Mouse (Mus musculus) adrenal gland, adult (tissue): Measurements from ENCODE around the gene Klhdc8a.

ENCODE experiments used
- DNase-seq, 2 experiments: peaks; one replicate each; pipeline ENCODE4 v3.0.0; 2022 to 2023; ENCODE audit warnings: low spot score in 1 of 2; ENCODE audit not compliant: inconsistent age in 2 of 2

Klhdc8a gene

DNA sequence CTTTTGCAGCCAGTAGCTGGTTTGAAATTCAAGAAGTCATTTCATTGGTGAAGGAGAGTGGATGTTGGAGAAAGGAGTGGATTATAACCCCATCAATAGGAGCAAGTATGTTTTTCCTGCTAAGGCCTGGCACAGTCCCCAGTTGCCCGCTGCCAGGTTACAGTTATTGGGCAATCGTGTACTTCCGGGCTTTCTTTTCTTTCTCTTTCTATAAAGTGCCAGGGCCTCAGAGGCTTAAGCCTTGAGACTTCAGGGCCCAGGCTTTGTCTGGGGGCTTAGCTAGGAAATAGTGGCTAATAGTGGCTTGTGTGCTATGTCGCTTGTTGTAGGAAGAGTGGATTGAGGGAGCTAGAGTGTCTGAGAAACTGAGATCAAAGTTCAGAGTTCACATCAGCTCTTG, 19.0 kb downstream of the Klhdc8a start:
- peak in 1 of 2 experiments; percentile 81 for DNase-seq

DNA sequence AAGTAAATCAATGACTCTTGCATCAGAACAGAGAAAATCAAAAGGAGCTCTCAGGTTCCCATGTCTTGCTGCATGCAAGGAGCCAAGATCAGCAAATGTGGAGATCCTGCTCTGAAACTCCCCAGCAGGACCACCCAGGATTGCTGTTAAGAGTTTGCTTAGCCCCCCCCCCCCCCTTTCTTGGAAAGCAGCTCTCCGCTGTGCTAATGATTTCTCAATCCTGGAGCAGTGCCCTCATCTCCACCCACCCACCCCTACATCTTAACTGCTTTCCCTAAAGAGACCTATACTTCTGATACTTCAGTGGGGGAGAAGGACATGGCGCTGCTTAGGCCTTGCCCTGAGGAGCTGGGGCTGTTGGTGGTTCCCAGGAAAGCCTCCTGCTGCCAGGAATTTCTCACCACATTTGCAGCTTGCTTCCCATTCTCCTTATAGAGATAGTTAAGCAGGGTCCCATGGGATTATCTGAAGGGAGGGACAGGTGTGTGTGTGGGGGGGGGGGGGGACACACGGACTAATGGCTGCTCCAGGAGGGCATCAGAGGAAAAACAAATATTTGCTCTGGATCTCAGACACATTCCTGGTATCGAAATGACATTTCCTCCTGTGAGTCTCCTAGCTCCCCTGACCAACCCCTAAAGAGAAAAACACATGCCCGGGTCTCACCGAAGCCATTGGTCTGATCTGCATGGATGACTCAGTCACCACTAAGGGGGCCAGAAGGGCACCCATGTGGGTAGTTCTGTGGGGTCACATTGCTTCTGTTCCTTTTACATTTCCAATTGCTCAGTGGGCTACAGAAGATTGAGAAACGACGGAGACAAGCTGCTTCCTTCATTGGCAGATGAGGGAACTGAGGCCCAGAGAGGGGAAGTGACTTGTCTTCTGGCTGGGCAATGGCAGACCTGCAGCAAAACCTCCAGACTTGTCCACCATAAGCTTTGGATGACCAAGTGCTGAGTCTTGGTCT, 19.8 kb downstream of the Klhdc8a start:
- peak in 1 of 2 experiments; percentile 50 for DNase-seq

DNA sequence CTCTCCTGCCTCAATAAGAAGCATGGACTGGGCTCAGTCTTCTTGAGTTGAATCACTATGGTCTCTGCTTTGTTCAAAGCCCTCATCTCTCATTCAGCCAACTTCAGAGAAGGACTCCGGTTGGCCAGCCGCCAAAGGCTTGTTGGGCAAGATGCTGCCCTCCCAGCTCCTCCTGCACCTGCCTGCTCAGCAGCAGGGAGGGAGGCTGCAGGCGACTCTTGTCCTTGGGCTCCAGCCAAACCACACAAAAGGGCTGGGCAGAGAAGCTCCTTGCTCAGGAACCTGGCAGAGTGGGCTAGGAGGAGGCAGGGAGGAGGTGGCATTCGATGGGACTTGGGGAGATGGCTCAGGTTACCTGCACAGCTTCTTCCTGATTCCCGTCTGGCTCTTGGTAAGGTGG, 20.8 kb downstream of the Klhdc8a start:
- DNase-seq: peak; percentile 81 to 88

DNA sequence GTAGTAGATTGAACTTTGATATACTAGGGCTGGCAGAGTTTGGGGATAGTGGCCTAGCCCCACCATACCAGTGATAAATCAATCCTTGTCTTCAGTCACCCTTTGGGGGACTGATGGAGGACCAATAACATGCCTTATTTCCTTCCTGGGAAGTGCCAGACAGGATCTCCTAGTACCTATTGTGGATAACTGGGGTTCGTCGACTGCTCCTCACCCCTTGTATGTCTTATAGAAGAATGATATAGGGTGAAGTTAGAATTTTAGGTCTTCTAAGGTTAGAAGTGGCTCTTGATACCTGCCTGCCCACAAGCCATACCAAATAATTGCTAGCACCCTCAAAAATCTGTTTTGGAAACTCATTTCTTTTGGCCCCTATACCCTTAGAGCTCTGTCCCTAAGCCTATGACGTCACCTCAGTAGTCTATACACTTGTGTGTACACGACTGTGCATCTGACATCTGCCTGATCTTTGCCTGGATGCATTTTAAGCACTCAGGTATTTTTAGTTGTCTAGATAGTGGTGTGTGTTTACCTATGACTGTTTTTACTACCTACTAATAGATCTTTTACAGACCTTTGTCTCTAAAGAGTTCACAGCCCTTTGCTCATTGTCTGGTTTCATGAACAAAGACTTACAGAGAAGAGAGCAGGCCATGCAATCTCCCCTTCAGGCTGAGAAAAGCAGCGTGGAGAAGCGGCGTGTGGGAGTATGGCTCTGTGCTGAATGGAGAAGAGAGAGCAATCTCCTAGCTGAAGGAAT, 23.6 kb downstream of the Klhdc8a start:
- no peak for DNase-seq

DNA sequence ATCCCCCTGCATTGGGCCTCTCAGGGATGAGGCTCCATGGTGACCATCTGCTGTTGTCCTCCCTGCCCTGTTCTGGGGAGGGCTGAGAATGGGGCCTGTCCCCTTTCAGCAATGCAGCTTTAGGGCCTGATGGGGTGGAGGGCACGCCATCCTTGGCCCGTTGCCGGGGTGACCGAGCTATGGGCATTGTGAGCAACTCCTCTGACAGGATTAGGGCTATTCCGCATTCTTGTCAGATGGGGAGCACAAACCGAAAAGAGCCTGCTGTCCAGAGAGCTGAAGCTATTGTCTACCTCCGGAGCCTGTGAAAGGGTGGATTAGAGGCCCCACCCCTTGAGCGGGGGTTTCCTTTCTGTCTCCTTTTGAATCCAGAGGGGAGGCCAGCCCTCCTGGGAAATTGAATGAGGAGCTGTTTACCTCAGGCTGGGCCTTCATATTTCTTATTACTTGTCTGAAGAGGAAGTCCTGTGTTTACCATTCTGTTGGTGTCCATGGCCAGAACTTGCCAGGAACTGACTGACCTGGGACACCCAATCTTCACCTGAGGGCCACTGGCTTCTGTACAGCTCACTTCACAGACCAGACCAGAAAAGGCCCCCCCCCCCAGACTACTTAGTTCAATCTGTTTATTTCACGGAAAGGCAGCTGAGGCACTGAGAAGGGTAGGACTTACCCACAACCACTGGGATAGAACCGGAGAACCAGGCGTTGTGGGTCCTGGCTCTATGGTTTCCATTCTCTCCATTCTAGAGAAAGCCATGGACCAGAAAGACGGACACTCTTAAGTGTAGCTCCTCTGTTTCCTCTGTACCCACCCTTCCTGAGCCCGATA, 24.5 kb downstream of the Klhdc8a start:
- peak; percentile 32 to 56 for DNase-seq

DNA sequence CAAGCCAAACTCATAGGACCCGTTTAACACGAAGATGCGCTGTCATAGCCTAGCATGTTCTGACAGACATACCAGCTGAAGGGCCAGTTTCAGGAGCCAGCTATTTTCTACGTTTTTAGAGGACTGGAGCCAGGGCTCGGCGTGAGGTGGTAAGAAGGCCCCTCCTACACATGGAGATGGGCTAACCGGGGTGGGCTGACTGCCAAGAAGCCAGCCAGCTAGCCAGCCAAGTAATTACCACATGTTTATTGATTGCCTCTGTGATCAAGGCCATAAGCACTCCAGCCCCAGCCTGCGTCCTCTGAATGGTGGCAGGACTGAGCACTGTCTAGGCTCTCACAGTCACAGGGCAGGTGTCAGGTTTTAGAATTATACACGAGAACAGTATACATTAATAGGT, 28.4 kb downstream of the Klhdc8a start:
- DNase-seq: peak in 1 of 2 experiments; percentile 68

DNA sequence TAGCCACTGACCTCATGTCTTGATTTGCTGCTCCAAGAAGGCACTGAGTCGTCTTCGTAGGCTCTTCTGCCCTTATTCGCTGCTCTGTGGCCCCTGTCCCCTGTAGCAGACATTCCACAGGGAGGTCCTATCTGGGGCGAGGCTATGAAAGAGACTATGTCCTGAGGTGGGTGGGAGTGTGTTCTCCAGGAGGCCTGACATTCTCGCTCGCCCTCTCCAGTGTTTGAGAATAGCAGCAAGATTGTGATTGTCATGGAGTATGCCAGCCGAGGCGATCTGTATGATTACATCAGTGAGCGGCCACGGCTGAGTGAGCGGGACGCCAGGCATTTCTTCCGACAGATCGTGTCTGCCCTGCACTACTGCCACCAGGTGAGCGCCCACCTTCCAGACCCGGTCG, 29.1 kb downstream of the Klhdc8a start:
- DNase-seq: no peak

DNA sequence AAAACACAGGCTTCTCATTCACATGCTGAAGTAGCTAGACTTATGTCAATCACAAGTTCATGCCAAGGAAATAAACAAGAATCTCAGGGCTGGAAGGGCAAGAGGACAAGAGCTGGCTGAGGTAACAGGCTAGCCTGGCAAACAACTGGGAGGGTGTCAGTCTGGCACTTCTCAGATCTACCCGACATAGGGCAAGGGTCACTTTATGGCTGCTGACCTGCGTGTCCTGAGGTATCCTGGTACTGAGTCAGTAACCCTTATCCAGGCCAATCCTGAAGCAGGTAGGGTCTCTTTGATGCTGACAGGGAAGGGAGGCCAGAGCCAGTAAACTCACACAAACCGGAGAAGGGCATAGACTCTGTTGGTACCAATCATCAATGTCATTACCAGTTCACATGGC, 30.1 kb downstream of the Klhdc8a start:
- no peak for DNase-seq

DNA sequence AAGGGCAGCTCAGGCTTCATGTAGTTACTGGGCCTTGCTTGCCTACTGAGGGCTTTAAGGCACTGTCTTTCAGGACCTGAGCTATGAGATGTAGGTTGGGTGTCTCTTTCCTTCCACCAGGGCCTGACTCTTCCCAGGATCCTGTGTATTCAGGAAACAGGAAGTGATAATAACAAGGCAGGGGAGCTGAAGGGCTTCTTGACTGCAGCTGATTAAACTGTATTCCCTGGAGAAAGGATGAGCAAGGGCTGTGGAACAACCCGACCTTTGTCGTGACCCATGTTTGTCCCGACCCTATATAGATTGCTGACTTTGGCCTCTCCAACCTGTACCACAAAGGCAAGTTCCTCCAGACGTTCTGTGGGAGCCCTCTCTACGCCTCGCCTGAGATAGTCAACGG, 31.2 kb downstream of the Klhdc8a start:
- peak in 1 of 2 experiments; percentile 37 for DNase-seq

DNA sequence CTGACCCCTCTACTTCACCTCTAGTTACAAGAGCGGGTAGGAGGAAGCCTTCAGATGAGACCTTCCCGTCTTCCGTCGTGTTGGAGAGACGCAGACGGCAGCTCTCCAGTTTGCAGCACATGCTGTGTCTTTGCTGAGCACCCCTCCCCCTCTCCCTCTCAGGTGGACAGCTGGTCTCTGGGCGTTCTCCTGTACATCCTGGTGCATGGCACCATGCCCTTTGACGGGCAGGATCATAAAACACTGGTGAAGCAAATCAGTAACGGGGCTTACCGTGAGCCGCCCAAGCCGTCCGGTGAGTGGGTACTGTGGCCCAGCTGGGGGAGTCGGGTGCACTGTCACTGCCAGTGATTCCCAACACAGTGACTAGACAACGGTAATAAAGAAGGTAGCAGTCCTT, 32.0 kb downstream of the Klhdc8a start:
- no peak for DNase-seq

DNA sequence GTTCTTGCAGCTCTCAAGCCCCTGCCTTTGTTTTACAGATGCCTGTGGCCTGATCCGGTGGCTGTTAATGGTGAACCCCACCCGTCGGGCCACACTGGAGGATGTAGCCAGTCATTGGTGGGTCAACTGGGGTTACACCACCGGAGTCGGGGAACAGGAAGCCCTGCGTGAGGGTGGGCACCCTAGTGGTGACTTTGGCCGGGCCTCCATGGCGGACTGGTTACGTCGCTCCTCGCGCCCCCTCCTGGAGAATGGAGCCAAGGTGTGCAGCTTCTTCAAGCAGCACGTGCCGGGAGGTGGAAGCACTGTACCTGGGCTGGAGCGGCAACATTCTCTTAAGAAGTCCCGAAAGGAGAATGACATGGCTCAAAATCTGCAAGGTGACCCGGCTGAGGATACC, 32.9 kb downstream of the Klhdc8a start:
- DNase-seq: no peak

DNA sequence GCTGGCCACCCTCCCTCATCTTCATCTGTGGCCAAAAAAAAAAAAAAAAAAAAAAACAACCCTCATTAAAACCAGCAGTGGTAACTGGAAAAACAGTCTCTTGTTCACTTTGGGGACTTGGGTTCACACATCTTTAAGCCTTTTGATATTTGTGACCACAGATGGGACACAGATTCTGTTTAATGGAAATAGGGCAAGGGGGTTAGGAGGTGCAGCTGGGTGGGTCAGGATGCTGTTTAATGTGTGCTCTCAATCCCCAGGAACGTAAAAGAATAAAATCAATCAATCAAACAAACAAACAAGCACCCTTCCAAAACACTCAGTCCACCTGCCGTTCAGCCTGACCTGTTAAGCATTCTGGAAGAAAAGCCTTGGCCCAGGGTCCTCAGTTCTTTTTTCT, 34.8 kb downstream of the Klhdc8a start:
- no peak for DNase-seq

DNA sequence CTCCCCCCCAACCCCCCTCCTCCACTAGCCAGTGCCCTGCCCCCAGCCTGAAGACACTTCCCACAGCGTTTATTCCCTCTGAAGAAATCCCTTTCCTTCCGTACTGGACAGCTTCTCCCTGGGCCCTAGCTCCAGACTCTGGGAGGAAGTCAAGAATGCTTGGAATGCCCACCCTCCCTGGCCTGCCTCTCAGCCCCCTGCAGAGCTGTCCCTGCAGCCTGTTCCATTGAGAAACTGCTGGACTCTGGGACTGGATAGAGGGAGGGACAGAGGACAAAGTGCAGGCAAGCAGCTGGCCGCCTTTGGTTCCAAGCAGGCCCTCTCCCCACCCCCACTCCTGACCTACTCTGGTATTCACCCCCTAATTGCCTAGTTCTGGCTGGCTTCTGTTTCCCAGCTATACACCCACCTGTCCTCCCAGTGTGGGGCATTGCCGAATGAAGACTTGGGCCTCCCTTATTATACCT, 35.3 kb downstream of the Klhdc8a start:
- peak in 1 of 2 experiments; percentile 54 for DNase-seq

DNA sequence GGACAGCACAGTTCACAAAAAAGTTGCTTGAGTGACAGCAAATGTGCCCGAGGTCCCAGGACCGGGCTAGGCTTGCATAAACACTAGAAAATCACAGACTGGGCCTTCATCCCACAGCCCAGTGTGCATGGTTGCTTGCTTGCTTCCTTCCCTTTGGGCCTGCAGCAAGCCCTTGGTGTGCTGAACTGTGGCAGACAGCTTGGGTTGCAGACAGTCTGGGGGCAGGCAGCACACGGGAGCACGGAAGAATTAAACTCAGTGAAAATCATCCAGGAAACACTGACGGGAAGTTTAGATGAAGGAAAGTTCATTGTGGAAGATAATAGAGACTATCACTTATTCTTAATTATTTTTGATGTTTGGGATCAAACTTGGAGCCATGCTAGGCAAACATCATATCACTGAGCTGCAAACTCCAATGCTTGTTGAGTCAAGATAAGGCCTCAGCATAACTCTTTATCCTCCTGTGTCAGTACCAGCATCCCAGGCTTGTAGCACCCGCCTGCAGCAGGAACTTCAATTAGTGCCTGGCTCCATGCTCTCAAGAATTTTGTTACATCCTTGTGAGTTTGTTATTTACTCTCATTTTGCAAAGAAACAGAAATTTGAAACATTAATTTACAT, 35.9 kb downstream of the Klhdc8a start:
- no peak for DNase-seq

DNA sequence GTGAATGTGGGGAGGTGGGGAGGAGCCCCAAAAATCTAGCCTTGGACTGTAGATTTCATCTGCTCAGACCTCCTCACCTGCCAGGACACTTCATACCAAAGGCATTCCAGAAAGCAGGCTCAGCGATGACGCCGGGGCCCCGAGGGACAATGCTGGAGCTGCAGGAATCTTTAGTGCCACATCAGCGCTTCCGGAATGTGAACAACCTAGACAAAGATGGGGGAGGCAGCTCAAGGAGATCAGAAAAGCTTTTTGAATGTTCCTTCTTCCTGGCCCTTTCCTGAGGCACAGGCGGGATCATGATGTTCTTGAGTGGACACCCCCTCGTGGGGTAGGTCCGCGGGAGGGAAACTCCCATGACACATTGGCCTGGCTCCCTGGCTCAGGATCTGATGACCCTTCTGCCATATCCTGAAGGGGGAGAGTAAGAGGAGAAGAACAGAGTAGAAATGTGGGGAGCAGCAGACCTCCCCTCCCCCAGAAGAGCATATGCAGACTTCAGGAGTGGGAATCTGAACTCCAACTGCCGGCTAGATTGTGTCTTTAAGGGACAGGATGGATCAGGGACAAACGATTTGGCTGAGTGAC, 37.0 kb downstream of the Klhdc8a start:
- DNase-seq: peak in 1 of 2 experiments; percentile 66

DNA sequence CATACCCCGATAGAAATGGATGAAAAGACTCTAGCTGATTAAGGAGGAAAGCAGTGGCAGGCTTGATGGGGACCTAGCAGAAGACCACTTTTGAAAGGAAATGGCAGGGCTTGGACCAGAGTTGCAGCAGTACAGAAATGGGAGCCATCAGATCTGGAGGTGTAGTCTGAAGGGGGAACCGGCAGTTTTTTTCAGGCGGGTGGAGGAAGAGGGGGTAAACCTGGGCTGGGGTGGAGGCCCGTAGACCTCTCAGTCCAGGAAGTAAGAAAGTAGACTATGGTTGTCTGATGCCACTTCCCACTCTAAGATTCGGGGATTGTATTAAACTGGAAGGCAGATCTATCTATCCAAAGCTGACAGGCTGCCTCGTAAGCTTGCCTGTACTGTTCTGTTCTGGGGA, 38.5 kb downstream of the Klhdc8a start:
- no peak for DNase-seq

DNA sequence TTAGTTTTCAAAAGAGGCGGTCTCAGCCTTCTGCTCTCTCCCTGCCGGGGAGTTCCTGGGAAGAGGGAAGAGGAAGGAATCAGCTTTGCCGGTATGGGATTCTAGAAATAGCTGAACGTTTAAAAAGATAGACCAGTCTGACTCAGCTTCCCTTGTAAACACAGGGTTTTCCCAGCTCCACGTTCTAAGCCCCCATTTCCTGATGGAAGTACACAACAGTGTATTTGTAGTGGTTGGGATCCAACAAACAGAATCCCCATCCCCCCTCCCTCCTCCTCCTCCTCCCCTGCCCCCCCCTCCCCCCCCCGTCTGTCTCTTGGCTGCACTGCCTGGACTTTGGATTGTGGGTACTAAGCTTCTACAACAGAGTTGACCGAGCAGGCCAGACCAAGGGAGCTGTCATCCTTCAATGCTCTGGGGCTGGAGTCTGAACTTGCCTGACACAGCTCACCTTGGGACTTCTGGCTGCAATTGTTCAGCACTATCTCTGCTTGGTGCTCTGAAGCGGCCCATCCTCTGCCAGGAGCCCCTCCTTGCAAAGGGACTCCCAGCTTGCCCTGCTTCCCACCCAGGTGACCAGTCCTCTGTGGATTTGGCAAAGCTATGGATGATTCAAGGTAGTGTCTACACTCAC, 39.7 kb downstream of the Klhdc8a start:
- DNase-seq: no peak

DNA sequence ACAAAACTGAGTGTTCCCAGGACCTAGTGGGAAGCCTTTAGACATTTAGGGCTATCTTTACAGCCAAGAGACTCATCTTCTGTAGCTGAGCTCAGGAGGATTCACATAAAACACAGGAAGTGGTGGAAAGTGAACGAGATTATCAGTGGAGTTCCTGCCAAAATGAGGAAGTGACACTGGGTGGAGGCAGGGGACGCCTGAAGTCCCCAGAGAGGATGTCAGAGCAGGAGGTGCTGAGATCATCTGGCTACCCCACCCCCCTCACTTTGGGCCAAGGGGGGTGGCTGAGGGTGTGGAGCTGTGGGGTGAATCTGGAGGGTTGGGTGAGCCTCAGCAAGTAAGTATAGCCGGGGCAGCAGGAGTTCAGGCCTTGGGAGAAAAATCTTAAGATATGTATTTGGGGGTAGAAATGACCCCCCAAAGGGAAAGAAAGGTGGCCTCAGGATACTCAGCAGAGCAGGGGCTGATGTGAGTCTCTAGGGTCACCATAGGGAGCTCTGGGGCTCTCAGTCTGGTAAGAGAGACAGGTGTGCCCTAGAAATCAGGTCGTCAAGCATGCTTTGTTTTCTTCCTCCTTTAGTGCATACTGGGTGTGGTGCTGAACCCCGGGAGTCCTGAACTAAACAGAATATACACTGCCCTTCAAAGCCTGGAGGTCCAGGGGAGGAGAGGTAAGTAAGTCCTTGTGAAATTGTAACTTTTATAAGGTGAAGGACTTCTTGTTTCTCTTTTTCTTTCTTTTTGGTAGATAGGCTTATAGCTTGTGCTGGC, 43.5 kb downstream of the Klhdc8a start:
- peak; percentile 70 to 82 for DNase-seq

DNA sequence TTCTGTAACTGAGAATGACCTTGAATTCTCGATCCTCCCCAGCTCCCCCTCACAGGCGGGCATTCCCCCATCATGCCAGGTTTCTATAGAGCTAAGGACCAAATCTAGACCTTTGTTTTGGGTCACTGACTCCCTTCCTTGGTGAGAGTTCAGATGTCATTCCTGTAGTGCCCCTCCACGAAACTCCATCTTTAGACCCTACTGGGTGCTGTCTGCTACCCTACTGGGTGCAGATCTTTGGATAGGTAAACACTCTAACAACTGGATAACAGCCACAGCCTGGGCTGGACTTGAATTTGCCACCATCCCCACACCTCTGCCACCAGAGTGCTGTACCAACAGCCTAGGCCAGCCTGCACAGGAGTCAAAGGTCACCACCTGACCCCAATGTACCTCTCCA, 44.1 kb downstream of the Klhdc8a start:
- no peak for DNase-seq
